Mouse (Mus musculus): ENCODE data around the gene Gm28845.

Gm28845 gene

GRCm38 (mm10) chr1:65119438-65119837 is at the start of gene Gm28845:
TSS of gene Gm28845 (minus strand) at chr1:65119558.
- DNase-seq (ENCODE audit: low spot score) = no peak

- no peak for DNase-seq (ENCODE audit: low spot score)
Measured at GRCm38 (mm10) chr1:65167496-65167895, 48.1 kb upstream of the Gm28845 start.

GRCm38 (mm10) chr1:65162210-65162609 is 42.9 kb upstream of the Gm28845 start:
- no peak for DNase-seq (ENCODE audit: low spot score)

- no peak for DNase-seq (ENCODE audit: low spot score)
Measured at GRCm38 (mm10) chr1:65156111-65156510, 36.8 kb upstream of the Gm28845 start.

GRCm38 (mm10) chr1:65154814-65155213 is 35.5 kb upstream of the Gm28845 start:
- peak; percentile 31 for DNase-seq (ENCODE audit: low spot score)

- no peak for DNase-seq (ENCODE audit: low spot score)
Measured at GRCm38 (mm10) chr1:65147971-65148370, 28.6 kb upstream of the Gm28845 start.

- no peak for DNase-seq (ENCODE audit: low spot score)
Measured at GRCm38 (mm10) chr1:65147326-65147725, 28.0 kb upstream of the Gm28845 start.

GRCm38 (mm10) chr1:65146601-65147000 is 27.2 kb upstream of the Gm28845 start:
- no peak for DNase-seq (ENCODE audit: low spot score)

- no peak for DNase-seq (ENCODE audit: low spot score)
Measured at GRCm38 (mm10) chr1:65144783-65145182, 25.4 kb upstream of the Gm28845 start.

- no peak for DNase-seq (ENCODE audit: low spot score)
Measured at GRCm38 (mm10) chr1:65137560-65137959, 18.2 kb upstream of the Gm28845 start.

GRCm38 (mm10) chr1:65132833-65133232 is 13.5 kb upstream of the Gm28845 start:
- no peak for DNase-seq (ENCODE audit: low spot score)

- DNase-seq (ENCODE audit: low spot score) = no peak
Measured at GRCm38 (mm10) chr1:65131671-65132070, 12.3 kb upstream of the Gm28845 start.

GRCm38 (mm10) chr1:65130226-65130625 is 10.9 kb upstream of the Gm28845 start:
- DNase-seq (ENCODE audit: low spot score) = no peak

- DNase-seq (ENCODE audit: low spot score) = no peak
Measured at GRCm38 (mm10) chr1:65129634-65130180, 10.3 kb upstream of the Gm28845 start.

GRCm38 (mm10) chr1:65122574-65123372 is 3.4 kb upstream of the Gm28845 start, which contains the start of gene D630023F18Rik:
TSS of gene D630023F18Rik (minus strand) at chr1:65123214.
- no peak for DNase-seq (ENCODE audit: low spot score)

- no peak for DNase-seq (ENCODE audit: low spot score)
Measured at GRCm38 (mm10) chr1:65118150-65118913, 1.0 kb downstream of the Gm28845 start.

GRCm38 (mm10) chr1:65113536-65114172 is 5.7 kb downstream of the Gm28845 start:
- DNase-seq (ENCODE audit: low spot score) = no peak

GRCm38 (mm10) chr1:65112807-65113196 is 6.6 kb downstream of the Gm28845 start:
- DNase-seq (ENCODE audit: low spot score) = no peak

- peak; percentile 49 for DNase-seq (ENCODE audit: low spot score)
Measured at GRCm38 (mm10) chr1:65112031-65112806, 7.1 kb downstream of the Gm28845 start.

- no peak for DNase-seq (ENCODE audit: low spot score)
Measured at GRCm38 (mm10) chr1:65109756-65110435, 9.5 kb downstream of the Gm28845 start.

GRCm38 (mm10) chr1:65109196-65109595 is 10.2 kb downstream of the Gm28845 start:
- no peak for DNase-seq (ENCODE audit: low spot score)
